Mouse (Mus musculus) heart, postnatal 14 days (tissue): ENCODE data around the gene Frmd4b. TPM values are rescaled to one million over a fixed set of nuclear protein-coding genes. Genes with fewer than 3 reads are reported as not detected.

Source experiments
- DNase-seq, 2 experiments: peaks; one replicate each; pipeline ENCODE4 v3.0.0; 2021 to 2022
- intact Hi-C: fragments of 180-260 bp; cut with DNase I; formaldehyde crosslinking; loops from one replicate; pipeline ENCODE4 v1.15.1; 2025
- long read RNA-seq, 2 experiments: library from polyadenylated mRNA; stranded (forward); transcript quantifications; one replicate each; pipeline ENCODE4 v2.0.0; 2021
- total RNA-seq, 2 experiments: library from RNA; stranded (reverse); gene quantifications; 2 replicates each; pipeline ENCODE4 v1.2.3; 2021

Frmd4b gene
- total RNA-seq = 10 to 100 TPM; 19.0 to 20.9 TPM
- long read RNA-seq, experiment 1, full-length matches to known transcripts = 6 of 8 reads
- long read RNA-seq, experiment 1, partial matches to known transcripts = 2 of 8 reads
- long read RNA-seq, experiment 1, other reads (novel, unspliced or antisense) = 0 of 8 reads
- long read RNA-seq, experiment 2, full-length matches to known transcripts = 4 of 9 reads
- long read RNA-seq, experiment 2, partial matches to known transcripts = 3 of 9 reads
- long read RNA-seq, experiment 2, other reads (novel, unspliced or antisense) = 2 of 9 reads

DNA sequence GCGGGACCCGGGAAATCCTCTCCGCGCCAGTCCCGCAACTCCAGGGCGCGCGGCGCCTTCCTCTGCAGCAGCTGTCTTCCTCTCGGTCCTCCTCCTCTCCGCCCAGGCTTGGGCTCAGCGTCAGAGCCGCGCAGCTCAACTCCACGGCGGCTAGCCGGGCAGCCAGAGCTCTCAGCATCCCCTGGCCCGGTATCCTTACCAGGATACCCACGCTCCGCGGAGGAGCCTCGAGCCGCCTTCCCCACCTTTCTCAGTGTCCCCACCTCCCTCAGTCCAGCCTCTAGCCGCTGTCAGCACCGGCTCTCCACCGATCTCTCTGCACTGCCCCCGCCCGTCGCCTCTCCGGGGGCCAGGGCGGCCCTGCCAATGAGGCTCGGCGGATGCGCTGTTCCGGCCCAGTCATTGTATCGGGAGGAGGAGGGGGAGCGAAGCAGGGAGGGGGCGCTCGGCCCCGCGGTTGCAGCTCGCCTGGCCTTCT, at the start of gene Frmd4b:
Gene Frmd4b (minus strand): TSS at position 276 of the 478 bp plus-strand sequence.
- intact Hi-C loops = loop anchor here (5.0 to 10.0 kb wide), 3 partner anchors 90 to 203 kb away; no protein-coding TSS in a partner anchor
- peak; percentile 68 to 74 for DNase-seq

- no peak for DNase-seq
- intact Hi-C loops = no loop called here
Observed at GRCm38 (mm10) chr6:97666417-97666816, 49.1 kb upstream of the Frmd4b start.

DNA sequence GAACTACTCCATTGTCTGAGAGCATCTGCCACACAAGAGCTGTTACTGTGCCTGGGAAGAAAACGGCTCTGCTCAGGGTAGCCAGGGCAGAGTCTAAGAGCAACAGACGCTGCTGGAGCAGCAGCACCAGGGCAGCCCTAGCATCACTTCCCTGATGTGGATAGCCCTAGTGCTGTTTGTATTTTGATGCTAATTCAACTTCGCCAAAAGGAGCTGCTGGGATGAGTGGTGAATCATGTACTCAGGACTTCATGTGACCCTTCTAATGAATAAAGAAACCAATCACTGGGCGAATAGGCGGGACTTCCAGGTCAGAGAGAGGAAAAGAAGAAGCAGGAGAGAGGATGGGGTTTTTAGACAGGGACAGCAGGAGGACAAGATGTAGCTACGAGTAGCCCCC, 41.6 kb upstream of the Frmd4b start:
- DNase-seq = no peak
- intact Hi-C loops = no loop called here

DNA sequence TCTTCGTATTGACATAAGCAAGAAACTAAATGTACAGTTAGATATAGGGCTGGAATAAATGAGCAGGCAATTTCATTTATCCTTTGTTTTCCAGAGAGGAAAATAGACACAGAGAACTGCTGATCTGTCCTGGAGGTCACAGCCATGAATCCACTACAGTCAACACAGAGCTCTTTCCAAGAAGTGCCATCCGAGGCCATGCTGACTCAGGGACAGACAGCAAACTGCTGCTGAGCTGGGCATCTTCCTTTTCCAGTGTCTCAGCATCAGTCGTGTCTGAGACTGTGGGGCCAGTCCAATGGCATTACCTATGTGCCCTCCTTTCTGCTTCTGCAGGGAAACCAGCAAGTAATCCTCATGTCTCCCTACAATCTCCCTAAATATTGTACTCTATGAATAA, 38.6 kb upstream of the Frmd4b start:
- intact Hi-C loops = no loop called here

DNA sequence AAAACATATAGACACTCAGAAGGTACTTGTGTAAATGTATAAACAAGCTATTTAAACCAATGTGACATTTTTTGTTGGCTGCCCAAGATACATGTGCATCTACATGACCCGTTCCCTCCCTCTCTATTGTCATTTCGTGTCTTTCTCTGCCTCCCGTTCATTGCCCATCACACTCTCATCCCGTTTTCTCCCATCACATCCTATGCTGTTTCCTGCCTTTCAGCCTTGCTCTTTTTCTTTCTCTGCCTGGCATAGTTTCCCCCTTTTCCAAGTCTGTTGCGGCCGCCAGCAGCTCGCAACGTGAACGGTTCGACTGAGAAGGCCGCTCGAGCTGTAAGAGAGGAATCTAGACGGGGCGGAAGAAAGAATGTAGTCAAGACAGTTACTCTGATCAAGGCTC, 30.2 kb upstream of the Frmd4b start:
- DNase-seq = no peak
- intact Hi-C loops = no loop called here

More for the DNA sequence above, 38.6 kb upstream of the Frmd4b start:
- DNase-seq = no peak

- no peak for DNase-seq
- intact Hi-C loops = no loop called here
Observed at GRCm38 (mm10) chr6:97623330-97623729, 6.0 kb upstream of the Frmd4b start.

DNA sequence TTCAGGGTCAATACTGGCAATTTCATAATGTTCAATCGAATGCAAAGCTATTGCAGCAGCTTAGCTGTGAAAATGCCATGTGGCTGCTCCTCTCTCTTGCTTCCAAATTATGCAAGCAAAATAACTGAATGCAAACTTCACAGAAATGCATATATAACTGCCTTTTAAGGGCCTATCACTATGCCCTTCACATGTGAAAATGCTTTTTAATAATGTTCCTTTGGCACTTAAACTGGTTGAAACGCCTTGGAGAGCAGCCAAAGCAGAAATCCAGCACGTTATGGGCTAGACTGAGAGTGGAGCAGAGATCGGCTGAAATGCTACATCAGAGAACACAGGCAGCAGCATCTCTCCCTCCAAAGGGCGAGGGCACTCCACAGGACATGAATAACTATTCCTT, 4.9 kb upstream of the Frmd4b start:
- intact Hi-C loops = no loop called here
- no peak for DNase-seq

DNA sequence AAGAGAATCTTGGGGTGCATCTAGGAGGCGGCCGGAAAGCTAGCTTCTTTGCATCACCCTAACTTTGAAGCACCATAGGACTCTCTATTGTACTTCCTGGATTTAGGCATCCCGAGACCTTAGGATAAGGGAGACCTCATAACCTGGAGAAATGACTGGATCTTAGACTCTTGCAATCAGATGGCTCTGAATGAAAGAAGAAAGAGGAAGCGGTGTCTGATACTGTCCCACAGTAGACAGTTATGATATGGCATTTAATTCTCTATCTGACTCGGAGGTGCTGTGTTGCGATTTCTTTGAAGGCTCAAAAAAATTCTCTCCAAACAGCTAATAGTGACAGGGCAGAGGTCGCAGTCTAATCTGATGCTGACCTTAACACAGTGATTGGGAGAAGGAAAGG, 433 bp upstream of the Frmd4b start:
- no peak for DNase-seq
- intact Hi-C loops = loop anchor here (5.0 to 10.0 kb wide), 3 partner anchors 90 to 203 kb away; no protein-coding TSS in a partner anchor

DNA sequence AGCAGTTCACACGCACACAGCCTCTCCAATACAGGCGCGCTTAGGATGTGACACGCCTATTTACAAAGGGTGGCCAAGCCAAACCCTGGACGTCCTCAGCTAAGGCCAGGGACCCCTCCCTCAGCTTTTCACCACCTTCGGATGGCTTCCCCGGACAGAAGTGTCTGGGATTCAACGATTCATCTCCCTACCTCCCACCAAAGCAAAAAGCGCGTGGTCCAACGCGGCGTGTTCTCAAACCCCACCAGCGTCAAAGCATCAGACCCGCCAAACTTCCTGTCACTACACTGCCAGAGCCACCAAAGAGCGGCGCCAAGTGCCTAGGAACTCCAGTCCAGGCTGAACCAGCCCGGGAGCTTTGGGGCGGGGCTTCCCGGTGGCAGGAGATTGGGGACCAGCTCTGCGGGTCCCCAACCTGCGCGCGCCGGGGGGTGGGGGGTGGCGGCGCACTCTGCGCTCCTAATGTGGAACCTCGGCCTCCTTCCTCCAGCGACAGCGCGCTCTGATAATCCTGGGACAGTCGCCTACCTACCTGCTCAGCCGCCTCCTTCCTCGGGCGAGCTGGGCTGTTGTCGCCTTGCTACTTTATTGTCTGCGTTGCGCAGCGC, 579 bp downstream of the Frmd4b start:
- intact Hi-C loops = loop anchor here (5.0 to 10.0 kb wide), 3 partner anchors 89 to 202 kb away; no protein-coding TSS in a partner anchor
- DNase-seq = peak; percentile 50 to 54

- intact Hi-C loops = loop anchor here (5.0 to 10.0 kb wide), 3 partner anchors 89 to 201 kb away; no protein-coding TSS in a partner anchor
- DNase-seq = peak in 1 of 2 experiments; percentile 8
Observed at GRCm38 (mm10) chr6:97615901-97616461, 1.4 kb downstream of the Frmd4b start.

DNA sequence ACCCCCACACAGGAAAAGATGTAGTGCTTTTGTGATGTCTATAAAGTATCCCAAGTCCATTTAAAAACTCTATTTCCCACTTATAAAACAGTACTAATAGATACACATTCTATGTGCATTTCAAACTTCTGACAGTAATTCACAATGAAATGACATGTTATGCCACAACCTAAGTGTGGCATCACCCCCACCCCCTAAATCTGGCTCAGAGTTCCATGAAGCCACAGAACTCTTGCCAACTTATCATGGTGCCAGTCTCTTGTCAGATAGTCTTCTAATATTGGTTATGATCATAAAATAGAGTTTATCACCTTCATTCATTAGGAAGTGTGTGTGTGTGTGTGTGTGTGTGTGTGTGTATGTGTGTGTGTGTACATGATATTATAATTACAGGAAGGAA, 3.2 kb downstream of the Frmd4b start:
- no peak for DNase-seq
- intact Hi-C loops = loop anchor here (10.0 kb wide), 1 partner anchor 199 kb away; no protein-coding TSS in a partner anchor

DNA sequence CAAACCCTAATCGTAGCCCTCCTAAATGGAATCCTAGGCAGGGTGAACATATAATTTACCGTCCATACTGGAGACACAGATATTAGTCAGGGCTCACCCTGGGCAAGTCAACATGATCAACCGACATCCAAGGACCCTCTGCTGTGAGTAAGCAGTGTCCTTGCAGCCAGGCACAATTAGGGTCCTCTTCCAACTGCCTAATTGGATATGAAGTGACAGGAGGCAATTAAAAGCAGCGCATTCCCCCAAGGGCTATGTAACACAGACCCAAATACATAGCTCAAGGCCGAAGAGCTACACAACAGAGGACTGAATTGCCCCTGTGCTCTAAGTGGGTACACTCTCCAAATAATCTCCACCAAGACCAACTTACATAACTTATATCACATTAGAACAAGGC, 4.5 kb downstream of the Frmd4b start:
- no peak for DNase-seq
- intact Hi-C loops = loop anchor here (10.0 kb wide), 1 partner anchor 198 kb away; no protein-coding TSS in a partner anchor

GRCm38 (mm10) chr6:97610051-97610450, 7.3 kb downstream of the Frmd4b start:
- no peak for DNase-seq
- intact Hi-C loops = loop anchor here (10.0 kb wide), 1 partner anchor 195 kb away; no protein-coding TSS in a partner anchor

- intact Hi-C loops = no loop called here
- no peak for DNase-seq
Observed at GRCm38 (mm10) chr6:97607646-97608045, 9.7 kb downstream of the Frmd4b start.

- intact Hi-C loops = no loop called here
- no peak for DNase-seq
Observed at GRCm38 (mm10) chr6:97595218-97595617, 22.1 kb downstream of the Frmd4b start.

GRCm38 (mm10) chr6:97594589-97594988, 22.8 kb downstream of the Frmd4b start:
- intact Hi-C loops = no loop called here
- DNase-seq = no peak

- no peak for DNase-seq
- intact Hi-C loops = no loop called here
Observed at GRCm38 (mm10) chr6:97590230-97590629, 27.1 kb downstream of the Frmd4b start.

DNA sequence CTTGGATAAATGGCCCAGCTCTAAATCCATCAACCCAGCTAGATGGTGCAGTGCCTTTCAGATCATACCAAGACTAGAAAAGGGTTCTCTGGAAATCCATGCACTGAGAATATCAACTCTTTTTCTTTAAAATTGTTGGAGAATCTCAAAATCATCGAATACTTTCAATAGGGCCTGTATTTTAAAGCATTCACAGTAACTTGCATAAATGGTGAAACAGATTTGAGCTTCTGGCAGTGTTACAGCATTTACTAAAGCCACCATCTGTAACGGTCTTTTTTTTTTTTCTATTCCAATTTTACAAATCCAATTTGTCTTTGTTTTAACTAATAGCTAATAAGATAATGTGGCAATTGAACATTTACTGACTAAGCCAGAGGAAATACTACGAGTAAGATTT, 27.8 kb downstream of the Frmd4b start:
- intact Hi-C loops = no loop called here
- no peak for DNase-seq

DNA sequence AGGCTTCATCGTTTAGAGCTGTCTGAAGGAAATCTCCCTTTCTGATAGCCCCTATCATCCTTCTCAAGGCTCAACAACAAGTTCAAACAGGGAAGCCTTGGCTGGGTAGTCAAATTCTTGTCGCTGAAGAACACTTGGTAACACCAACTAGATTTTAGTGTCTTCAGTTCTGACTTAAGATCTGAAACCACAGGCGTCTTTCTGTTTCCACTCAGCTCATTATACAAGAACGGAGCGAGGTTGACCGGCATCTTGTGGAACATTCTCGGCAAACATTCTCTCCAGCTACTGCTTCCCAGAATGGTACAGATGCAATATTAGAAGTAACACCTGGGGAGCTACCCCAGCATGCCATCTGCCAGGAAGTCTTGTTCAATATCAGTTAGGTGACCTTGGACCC, 28.3 kb downstream of the Frmd4b start:
- DNase-seq = no peak
- intact Hi-C loops = no loop called here

DNA sequence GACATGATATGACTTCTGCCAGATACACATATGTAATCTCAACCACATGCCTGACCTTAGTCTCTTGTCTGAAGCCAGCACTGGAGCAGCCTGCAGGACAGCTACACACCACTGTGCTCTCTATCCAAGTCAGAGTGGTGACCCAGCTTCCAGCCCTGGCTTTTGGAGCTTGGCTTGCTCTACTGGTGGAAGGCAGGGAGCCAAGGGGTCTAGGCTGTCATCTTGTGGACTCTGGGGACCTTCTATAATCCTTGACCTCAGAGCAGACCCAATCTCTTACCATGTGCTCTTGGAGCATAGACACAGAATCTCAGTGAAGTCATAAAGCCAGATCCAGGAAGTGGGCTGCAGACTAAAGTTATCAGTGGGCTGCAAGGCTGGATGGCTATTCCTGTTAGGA, 30.7 kb downstream of the Frmd4b start:
- intact Hi-C loops = no loop called here
- DNase-seq = peak in 1 of 2 experiments; percentile 24

DNA sequence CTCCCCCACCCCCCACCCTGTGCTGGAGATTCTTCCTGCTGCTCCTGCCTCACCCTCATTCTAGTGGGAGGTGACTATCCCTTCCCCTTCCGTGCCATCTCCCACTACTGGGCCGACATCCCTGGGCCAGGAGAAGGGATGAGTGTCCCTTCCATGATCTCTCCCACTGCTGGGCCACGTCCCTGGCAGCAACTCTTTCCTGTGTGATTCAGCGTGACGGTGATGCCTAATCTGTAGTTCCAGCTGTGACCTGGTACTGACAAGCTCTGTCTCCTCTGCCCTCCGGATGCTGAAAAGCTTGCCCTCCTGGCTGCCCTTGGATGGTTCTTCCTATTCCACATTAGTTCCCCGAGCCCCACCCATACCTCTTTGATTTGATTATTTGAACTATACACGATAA, 31.3 kb downstream of the Frmd4b start:
- DNase-seq = no peak
- intact Hi-C loops = no loop called here
